Mouse (Mus musculus) ES-Bruce4 (cell line): ENCODE data around the gene Fam107a. TPM values are rescaled to one million over a fixed set of nuclear protein-coding genes. Genes with fewer than 3 reads are reported as not detected.

Source experiments
- H3K27ac ChIP-seq: 2 replicates; pipeline ENCODE4 v1.5.1; 2012; ENCODE audit warnings: low read length, inconsistent platforms; ENCODE audit not compliant: insufficient read depth
- H3K27me3 ChIP-seq: 2 replicates; pipeline ENCODE4 v1.6.1; 2012; ENCODE audit warnings: mild to moderate bottlenecking, low read length, inconsistent platforms; ENCODE audit not compliant: control insufficient read depth, poor library complexity, insufficient read depth, severe bottlenecking
- H3K36me3 ChIP-seq: 2 replicates; pipeline ENCODE4 v1.6.1; 2012; ENCODE audit warnings: inconsistent platforms, mild to moderate bottlenecking, low read length, moderate library complexity; ENCODE audit not compliant: control insufficient read depth, poor library complexity, insufficient read depth, severe bottlenecking
- H3K4me1 ChIP-seq: one replicate; pipeline ENCODE4 v1.8.1; 2011; ENCODE audit warnings: low read length; ENCODE audit not compliant: control insufficient read depth, insufficient read depth
- H3K4me3 ChIP-seq: 2 replicates; pipeline ENCODE4 v1.5.1; 2011; ENCODE audit warnings: low read depth, mild to moderate bottlenecking, low read length
- H3K9ac ChIP-seq: 2 replicates; pipeline ENCODE4 v1.6.1; 2012; ENCODE audit warnings: low read depth, mild to moderate bottlenecking, inconsistent platforms; ENCODE audit not compliant: poor library complexity, severe bottlenecking
- H3K9me3 ChIP-seq: replicated peaks from 2 replicates; pipeline ENCODE4 v1.6.1; 2012; ENCODE audit warnings: mild to moderate bottlenecking, low read length, inconsistent platforms; ENCODE audit not compliant: control insufficient read depth, poor library complexity, insufficient read depth, severe bottlenecking
- CTCF ChIP-seq: IDR thresholded peaks from one replicate; pipeline ENCODE4 v1.8.1; 2011; ENCODE audit warnings: low read depth, low read length
- EP300 ChIP-seq: IDR thresholded peaks from 2 replicates; pipeline ENCODE4 v1.6.1; 2011; ENCODE audit warnings: low read depth, low read length; ENCODE audit not compliant: insufficient read depth
- POLR2A ChIP-seq: IDR thresholded peaks from one replicate; pipeline ENCODE4 v1.8.1; 2011; ENCODE audit warnings: low read length; ENCODE audit not compliant: insufficient read depth
- polyA plus RNA-seq: library from polyadenylated mRNA; stranded (reverse); fragments of >200 nt; gene quantifications from 2 replicates; pipeline ENCODE4 v1.2.4, GENCODE M21; 2011; ENCODE audit warnings: low read depth; ENCODE audit not compliant: missing spikeins, insufficient read depth, insufficient read length

The Fam107a gene
- polyA plus RNA-seq, 1 experiment: 0.69 TPM

DNA sequence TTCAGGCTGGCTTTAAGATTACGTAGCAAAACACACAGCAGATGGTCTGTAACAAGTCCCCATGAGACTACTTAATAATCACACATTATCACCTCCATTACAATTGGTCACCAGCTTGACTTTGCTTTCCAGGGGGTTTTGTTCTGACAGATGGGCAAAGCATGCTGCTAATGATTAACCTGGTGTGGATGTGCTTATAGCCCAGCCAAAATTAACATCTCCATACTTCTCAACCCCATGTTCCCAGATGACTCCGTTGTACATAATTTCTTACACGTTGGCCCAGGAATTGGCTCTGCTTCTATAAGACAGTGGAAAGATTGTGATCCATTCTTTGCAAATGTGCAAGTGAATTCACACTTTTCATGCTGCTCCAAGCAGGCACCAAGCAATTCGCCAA is 7.9 kb upstream of the Fam107a start:
- no peaks in the 10 kb centered on the region for H3K36me3 ChIP-seq
- no peaks in the 10 kb centered on the region for H3K27me3 ChIP-seq
- no peak overlapping the region for H3K27ac ChIP-seq
- TF ChIP-seq EP300: no peak
- no peak for TF ChIP-seq POLR2A
- no peak for TF ChIP-seq CTCF
- H3K4me1 ChIP-seq: no peaks in the 10 kb centered on the region
- H3K9ac ChIP-seq: no peak overlapping the region
- H3K9me3 ChIP-seq: no peaks in the 10 kb centered on the region
- no peak overlapping the region for H3K4me3 ChIP-seq

DNA sequence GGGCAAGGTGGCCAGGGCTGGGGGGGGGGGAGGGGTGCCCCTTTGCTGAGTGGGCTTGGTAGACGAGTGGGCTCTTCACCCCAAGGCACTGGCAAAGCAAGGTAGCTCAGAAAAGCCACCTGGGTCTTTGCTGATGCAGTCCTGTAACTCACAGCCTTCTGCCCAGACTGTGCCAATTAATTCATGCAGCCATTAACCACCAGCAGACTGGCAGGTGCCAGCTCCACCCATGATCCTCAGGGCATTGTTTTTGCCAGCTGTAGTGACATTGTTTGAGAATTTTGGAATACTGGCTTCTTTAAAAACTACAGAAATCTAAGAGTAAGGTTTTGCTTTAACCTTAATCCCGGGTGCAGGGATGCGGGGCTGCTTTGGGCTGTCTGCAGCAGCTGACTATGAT is 2.7 kb upstream of the Fam107a start:
- H3K4me1 ChIP-seq: no peaks in the 10 kb centered on the region
- TF ChIP-seq CTCF: no peak
- TF ChIP-seq POLR2A: no peak
- no peak for TF ChIP-seq EP300
- H3K9me3 ChIP-seq: no peaks in the 10 kb centered on the region
- no peaks in the 10 kb centered on the region for H3K36me3 ChIP-seq
- no peak overlapping the region for H3K9ac ChIP-seq
- no peak overlapping the region for H3K27ac ChIP-seq
- no peaks in the 10 kb centered on the region for H3K27me3 ChIP-seq
- H3K4me3 ChIP-seq: no peak overlapping the region

DNA sequence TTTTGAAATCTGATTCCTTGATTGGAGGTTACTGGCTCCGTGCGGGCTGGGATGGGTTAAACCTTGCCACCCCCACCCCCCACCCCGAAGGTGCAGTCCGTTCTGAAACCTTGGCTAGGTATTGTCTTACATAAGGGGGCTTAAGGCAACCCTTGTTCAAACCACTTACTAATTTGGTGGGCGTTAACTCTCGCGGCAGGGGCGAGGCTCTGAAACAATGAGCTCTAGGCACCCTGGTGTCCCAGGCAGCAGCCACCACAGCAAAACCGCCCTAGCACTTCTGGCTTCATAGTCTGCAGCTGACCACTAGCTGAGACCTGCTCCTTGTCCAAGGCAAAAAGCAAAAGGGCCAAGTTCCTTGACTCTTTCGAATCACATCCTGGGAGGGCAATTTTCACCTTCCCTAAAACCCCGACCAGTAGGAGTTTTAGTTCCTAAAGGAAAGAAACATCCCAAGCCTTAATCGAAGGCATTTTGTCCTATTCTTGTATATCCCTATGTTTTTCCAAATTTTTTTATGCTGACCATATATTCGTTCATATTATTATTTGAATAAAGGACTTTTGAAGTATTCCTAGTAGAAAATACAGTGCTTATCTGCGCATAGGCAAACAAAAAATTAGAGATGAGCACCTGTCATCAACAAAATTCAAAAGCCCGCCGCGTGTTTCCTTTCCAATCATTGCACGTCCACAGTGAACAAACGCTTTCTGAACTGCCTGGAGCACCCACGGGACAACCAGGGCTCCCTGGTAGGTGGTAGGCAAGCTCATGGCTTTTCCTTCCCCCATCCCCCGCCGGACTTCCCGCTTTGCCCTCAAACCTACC is 1.2 kb downstream of the Fam107a start:
- Histone ChIP-seq H3K4me3 (peak overlapping the region; percentile 41), H3K9me3 (no peaks in the 10 kb centered on the region), H3K27me3 (no peaks in the 10 kb centered on the region), H3K27ac (no peak overlapping the region), H3K36me3 (no peaks in the 10 kb centered on the region), H3K9ac (no peak overlapping the region), H3K4me1 (no peaks in the 10 kb centered on the region)
- TF ChIP-seq CTCF (no peak), POLR2A (no peak), EP300 (0 out of 2 replicates have a peak, but pooled peaks have one; percentile 55)

DNA sequence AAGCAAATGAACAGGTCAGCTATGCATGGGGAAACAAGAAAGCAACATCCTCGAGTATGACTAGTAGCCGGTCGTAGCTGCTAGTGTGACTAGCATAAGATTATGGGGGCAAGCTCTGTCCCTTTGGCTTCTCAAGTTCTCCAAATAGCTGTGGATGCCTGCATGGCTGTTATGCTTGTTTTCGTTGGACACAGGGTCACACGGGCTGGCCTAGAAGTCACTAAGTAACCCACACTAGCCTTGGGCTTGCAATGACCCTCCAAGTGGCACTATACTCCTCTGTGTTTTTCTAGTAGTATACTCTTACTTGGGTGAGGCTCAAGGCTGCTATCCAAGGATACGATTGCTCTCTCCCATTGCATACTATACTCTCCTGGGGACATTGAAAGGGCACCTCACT is 2.7 kb downstream of the Fam107a start:
- no peaks in the 10 kb centered on the region for H3K4me1 ChIP-seq
- no peak overlapping the region for H3K27ac ChIP-seq
- H3K27me3 ChIP-seq: no peaks in the 10 kb centered on the region
- no peaks in the 10 kb centered on the region for H3K9me3 ChIP-seq
- TF ChIP-seq EP300: no peak
- no peak for TF ChIP-seq POLR2A
- no peak for TF ChIP-seq CTCF
- H3K36me3 ChIP-seq: no peaks in the 10 kb centered on the region
- no peak overlapping the region for H3K9ac ChIP-seq
- H3K4me3 ChIP-seq: no peak overlapping the region

DNA sequence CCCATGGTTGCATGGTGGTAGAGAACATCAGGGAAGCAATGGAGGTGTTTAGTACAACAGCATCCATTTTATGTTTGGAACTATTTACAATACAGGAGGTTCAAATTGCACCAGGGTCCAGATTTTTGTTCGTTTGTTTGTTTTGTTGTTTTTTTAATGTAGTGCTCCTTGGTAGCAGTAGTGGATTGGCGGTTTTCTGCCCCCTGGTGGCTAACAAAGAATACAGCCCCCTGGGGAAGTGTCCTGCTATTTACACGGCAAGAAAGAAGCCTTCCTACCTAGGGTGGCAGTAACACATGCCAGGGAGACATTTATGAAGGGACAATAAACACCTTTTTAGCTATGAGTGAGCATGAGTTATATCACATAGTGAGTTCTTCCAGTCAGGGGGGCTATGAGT is 3.3 kb downstream of the Fam107a start:
- Histone ChIP-seq H3K27me3 (no peaks in the 10 kb centered on the region), H3K36me3 (no peaks in the 10 kb centered on the region), H3K27ac (no peak overlapping the region), H3K4me3 (no peak overlapping the region), H3K9me3 (no peaks in the 10 kb centered on the region), H3K9ac (no peak overlapping the region), H3K4me1 (no peaks in the 10 kb centered on the region)
- TF ChIP-seq POLR2A (no peak), CTCF (peak; percentile 29), EP300 (no peak)

DNA sequence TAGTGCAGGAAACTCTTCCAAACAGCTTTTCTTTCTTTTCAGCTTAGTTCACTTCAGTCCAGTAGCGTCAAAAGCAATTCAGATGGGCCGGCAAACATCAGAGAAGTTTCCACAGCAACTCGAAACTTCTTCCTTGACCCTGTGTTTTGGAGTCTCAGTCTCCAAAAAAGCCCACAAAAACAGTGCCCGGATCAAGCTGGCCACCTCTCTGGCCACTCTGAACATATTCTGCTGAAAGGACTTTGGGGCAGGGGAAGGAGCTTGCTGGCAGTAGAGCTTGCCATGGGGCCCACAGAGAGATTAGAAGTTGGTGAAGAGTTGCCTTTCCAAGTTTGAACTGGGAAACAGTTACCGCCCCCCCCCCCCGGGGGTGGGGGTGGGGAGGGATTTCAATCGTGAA is 3.9 kb downstream of the Fam107a start:
- Histone ChIP-seq H3K27me3 (no peaks in the 10 kb centered on the region), H3K27ac (no peak overlapping the region), H3K4me1 (no peaks in the 10 kb centered on the region), H3K36me3 (no peaks in the 10 kb centered on the region), H3K4me3 (no peak overlapping the region), H3K9me3 (no peaks in the 10 kb centered on the region), H3K9ac (no peak overlapping the region)
- TF ChIP-seq POLR2A (no peak), EP300 (no peak), CTCF (no peak)
